Mouse (Mus musculus) stomach, embryonic 14.5 days (tissue): ENCODE data around the gene D630023F18Rik. TPM values are rescaled to one million over a fixed set of nuclear protein-coding genes. Genes with fewer than 3 reads are reported as not detected.

Source experiments
- ATAC-seq: fragments of 200-750 bp; cut with Nextera tagmentation; 2 replicates; pipeline ENCODE4 v1.8.0; 2017; ENCODE audit warnings: low read depth, moderate TSS enrichment; ENCODE audit not compliant: insufficient number of reproducible peaks, insufficient read depth, low FRiP score
- H3K27ac ChIP-seq: fragments of 300-500 bp; sonication (generic); 2 replicates; pipeline ENCODE4 v1.5.1; 2014; ENCODE audit warnings: mild to moderate bottlenecking, low read length, moderate library complexity, mixed read lengths
- H3K27me3 ChIP-seq: fragments of 300-500 bp; sonication (generic); 2 replicates; pipeline ENCODE4 v1.6.1; 2014; ENCODE audit warnings: low read length, control low read depth, mixed read lengths; ENCODE audit not compliant: control insufficient read depth, insufficient read depth
- H3K36me3 ChIP-seq: fragments of 300-500 bp; sonication (generic); 2 replicates; pipeline ENCODE4 v1.6.1; 2014; ENCODE audit warnings: mild to moderate bottlenecking, control low read depth, low read length, moderate library complexity, mixed read lengths; ENCODE audit not compliant: control insufficient read depth, insufficient read depth
- H3K4me1 ChIP-seq: fragments of 300-500 bp; sonication (generic); 2 replicates; pipeline ENCODE4 v1.6.1; 2014; ENCODE audit warnings: low read length, control low read depth, mixed read lengths; ENCODE audit not compliant: control insufficient read depth, insufficient read depth
- H3K4me2 ChIP-seq: fragments of 300-500 bp; sonication (generic); replicated peaks from 2 replicates; pipeline ENCODE4 v1.6.1; 2014; ENCODE audit warnings: low read depth, low read length, control low read depth
- H3K4me3 ChIP-seq: fragments of 300-500 bp; sonication (generic); 2 replicates; pipeline ENCODE4 v1.5.1; 2014; ENCODE audit warnings: low read depth, low read length, control low read depth
- H3K9ac ChIP-seq: fragments of 300-500 bp; sonication (generic); replicated peaks from 2 replicates; pipeline ENCODE4 v1.6.1; 2014; ENCODE audit warnings: low read depth, mild to moderate bottlenecking, control low read depth, low read length, moderate library complexity, mixed read lengths
- H3K9me3 ChIP-seq: fragments of 300-500 bp; sonication (generic); 2 replicates; pipeline ENCODE4 v1.6.1; 2016; ENCODE audit warnings: low read depth, low read length, control low read depth; ENCODE audit not compliant: control insufficient read depth
- WGBS: fragments of 180-500 bp; shearing (Covaris S2); extraction: QIAGEN DNeasy Blood & Tissue Kit; methylation state at CpG from one replicate; pipeline ENCODE4 v1.1.7; 2014; 5-methylcytosine and 5-hydroxymethylcytosine counted together
- polyA plus RNA-seq: library from polyadenylated mRNA; unstranded; fragments of >200 nt; fragmentation: Nextera tagmentation; extraction: Ambion mirVana; gene quantifications from 2 replicates; pipeline ENCODE4 v1.2.1, GENCODE M21; 2014

The D630023F18Rik gene
- polyA plus RNA-seq, 1 experiment from 2014 or later = 0.29 TPM

- Histone ChIP-seq H3K27ac (no peak overlapping the region), H3K9ac (no peak overlapping the region), H3K4me1 (no peaks in the 10 kb centered on the region), H3K27me3 (no peaks in the 10 kb centered on the region), H3K4me2 (no peak overlapping the region), H3K9me3 (no peaks in the 10 kb centered on the region), H3K4me3 (no peak overlapping the region), H3K36me3 (no peaks in the 10 kb centered on the region)
- 91% methylated on average over 5 of the region's 5 CpGs for WGBS
- no peak for ATAC-seq
Measured at GRCm38 (mm10) chr1:65147326-65147725, 24.3 kb upstream of the D630023F18Rik start.

DNA sequence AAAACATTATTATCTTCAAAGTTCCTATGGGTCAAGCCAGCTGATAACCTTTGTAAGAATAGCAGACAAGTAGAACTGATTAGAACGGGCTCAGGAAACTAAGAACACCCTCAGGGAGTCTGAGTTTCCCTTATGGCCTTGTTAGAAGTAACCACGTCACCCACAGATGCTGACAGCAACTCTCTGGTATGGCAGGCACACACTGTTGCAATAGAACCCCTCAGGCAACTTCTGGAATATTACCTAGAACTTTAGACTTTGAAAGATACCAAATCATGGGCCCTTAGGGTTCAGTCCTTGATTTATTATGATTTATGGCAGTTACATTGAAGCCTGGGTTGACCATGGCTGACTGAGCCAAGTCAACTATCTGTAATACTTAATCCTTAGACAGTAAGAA lies 23.6 kb upstream of the D630023F18Rik start:
- H3K9ac ChIP-seq = no peak overlapping the region
- WGBS = 35% methylated on average over 2 of the region's 2 CpGs
- H3K4me1 ChIP-seq = no peaks in the 10 kb centered on the region
- no peaks in the 10 kb centered on the region for H3K36me3 ChIP-seq
- no peak overlapping the region for H3K4me2 ChIP-seq
- H3K9me3 ChIP-seq = no peaks in the 10 kb centered on the region
- no peak overlapping the region for H3K27ac ChIP-seq
- ATAC-seq = no peak
- H3K4me3 ChIP-seq = no peak overlapping the region
- H3K27me3 ChIP-seq = no peaks in the 10 kb centered on the region

DNA sequence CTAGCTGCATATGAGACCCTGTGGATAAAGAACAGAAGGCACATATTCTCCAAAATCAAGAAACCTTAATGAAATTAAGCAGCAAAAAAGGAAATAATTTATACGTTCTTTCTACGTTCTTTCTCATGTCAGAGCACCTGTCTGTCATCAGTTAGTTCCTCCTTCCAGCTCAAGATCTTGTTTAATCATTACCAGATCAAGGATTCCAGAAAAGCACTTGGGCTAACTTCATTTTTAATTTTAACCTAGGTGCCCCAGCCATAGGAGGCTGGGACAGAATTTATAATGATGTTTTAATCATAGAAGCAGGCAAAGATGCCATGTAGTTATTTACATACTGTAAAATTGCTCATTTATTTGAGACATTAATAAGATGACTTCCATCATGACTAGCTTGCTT lies 21.8 kb upstream of the D630023F18Rik start:
- H3K9ac ChIP-seq = no peak overlapping the region
- no peak for ATAC-seq
- no peak overlapping the region for H3K4me2 ChIP-seq
- no peaks in the 10 kb centered on the region for H3K4me1 ChIP-seq
- H3K36me3 ChIP-seq = no peaks in the 10 kb centered on the region
- no peak overlapping the region for H3K4me3 ChIP-seq
- H3K27ac ChIP-seq = no peak overlapping the region
- no peaks in the 10 kb centered on the region for H3K9me3 ChIP-seq
- H3K27me3 ChIP-seq = no peaks in the 10 kb centered on the region
- 74% methylated on average over 2 of the region's 2 CpGs for WGBS

DNA sequence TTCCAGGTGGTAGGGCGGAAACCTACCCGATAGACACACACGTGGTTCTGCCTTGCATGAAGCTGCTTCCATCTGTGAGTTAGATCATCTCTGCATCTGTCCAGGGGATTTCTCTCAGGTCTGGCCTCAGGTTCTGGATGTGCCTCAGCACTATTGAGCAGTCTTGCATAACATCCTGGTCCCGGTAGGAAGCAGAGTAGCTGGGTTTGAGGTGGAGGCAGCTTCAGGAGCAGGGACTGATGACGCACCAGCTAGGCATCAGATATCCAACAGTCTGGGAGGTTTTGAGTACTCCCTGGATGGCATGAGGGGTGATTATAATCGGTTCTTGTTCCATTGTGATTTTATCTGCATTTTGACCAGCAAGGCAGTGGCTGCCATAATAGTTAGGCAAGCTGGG lies 14.5 kb upstream of the D630023F18Rik start:
- Histone ChIP-seq H3K36me3 (no peaks in the 10 kb centered on the region), H3K27ac (no peak overlapping the region), H3K4me3 (no peak overlapping the region), H3K27me3 (no peaks in the 10 kb centered on the region), H3K4me2 (no peak overlapping the region), H3K4me1 (no peaks in the 10 kb centered on the region), H3K9ac (no peak overlapping the region), H3K9me3 (no peaks in the 10 kb centered on the region)
- WGBS = 82% methylated on average over 6 of the region's 6 CpGs
- no peak for ATAC-seq

GRCm38 (mm10) chr1:65132833-65133232 lies 9.8 kb upstream of the D630023F18Rik start:
- Histone ChIP-seq H3K9ac (no peak overlapping the region), H3K4me3 (no peak overlapping the region), H3K36me3 (no peaks in the 10 kb centered on the region), H3K27ac (no peak overlapping the region), H3K27me3 (no peaks in the 10 kb centered on the region), H3K4me2 (no peak overlapping the region), H3K4me1 (no peaks in the 10 kb centered on the region), H3K9me3 (no peaks in the 10 kb centered on the region)
- WGBS = 92% methylated on average over 1 of the region's 1 CpGs
- ATAC-seq = no peak

DNA sequence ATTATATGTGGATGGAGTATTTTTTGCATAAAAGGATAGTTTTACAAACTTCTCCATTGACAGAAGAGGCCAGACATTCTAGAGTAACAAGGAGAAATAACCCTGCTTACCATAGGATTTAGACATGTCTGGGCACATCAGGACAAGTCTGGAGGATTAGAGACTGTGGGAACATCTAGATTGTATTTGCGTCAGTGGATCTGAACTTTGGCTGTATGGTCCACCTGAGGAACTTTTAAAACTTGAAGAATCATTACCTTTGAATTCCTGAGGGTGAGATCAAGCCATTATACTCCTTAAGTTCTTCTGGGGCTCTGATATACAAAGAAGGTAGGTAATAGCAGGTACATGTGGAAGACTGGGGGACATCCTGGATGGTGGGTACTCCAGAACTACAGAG lies 8.7 kb upstream of the D630023F18Rik start:
- 85% methylated on average over 1 of the region's 1 CpGs for WGBS
- ATAC-seq = no peak
- H3K4me3 ChIP-seq = no peak overlapping the region

GRCm38 (mm10) chr1:65130226-65130625 lies 7.2 kb upstream of the D630023F18Rik start:
- no peaks in the 10 kb centered on the region for H3K36me3 ChIP-seq
- ATAC-seq = no peak
- WGBS = 72% methylated on average over 3 of the region's 3 CpGs
- no peak overlapping the region for H3K4me2 ChIP-seq
- H3K27me3 ChIP-seq = no peaks in the 10 kb centered on the region
- H3K4me1 ChIP-seq = no peaks in the 10 kb centered on the region
- no peak overlapping the region for H3K27ac ChIP-seq
- no peak overlapping the region for H3K9ac ChIP-seq
- H3K9me3 ChIP-seq = no peaks in the 10 kb centered on the region
- no peak overlapping the region for H3K4me3 ChIP-seq

More for the DNA sequence above, 8.7 kb upstream of the D630023F18Rik start:
- Histone ChIP-seq H3K4me2 (no peak overlapping the region), H3K4me1 (no peaks in the 10 kb centered on the region), H3K9me3 (no peaks in the 10 kb centered on the region), H3K9ac (no peak overlapping the region), H3K36me3 (no peaks in the 10 kb centered on the region), H3K27me3 (no peaks in the 10 kb centered on the region), H3K27ac (no peak overlapping the region)

DNA sequence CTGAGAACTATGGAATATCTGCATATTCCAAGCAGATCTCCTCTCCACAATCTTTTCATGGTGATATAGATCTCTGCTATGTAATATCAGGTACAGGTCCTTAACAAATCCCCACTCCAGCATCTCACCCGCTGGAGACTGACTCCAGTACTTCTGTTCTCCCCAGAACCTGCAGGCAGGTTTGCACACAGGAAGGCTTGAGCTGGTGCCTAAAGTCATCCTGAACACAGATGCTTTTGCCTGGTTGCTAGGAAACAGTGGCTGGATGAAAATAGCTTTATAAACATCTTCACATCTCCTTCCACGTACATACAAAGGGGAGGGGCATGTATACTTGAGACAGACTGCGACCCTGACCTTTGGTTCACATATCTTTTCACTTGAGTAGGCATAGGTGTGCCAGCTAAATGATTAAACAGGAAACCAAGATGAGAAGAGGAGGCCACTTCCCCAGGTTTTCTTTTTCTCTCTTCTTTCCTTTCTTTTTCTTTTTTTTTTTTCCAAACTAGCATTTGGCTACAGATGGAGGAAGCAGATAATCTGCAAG lies 6.7 kb upstream of the D630023F18Rik start:
- WGBS = 53% methylated on average over 3 of the region's 3 CpGs

GRCm38 (mm10) chr1:65119438-65119837 lies 3.6 kb downstream of the D630023F18Rik start, which contains the start of gene Gm28845:
TSS of gene Gm28845 (minus strand) at chr1:65119558.
- H3K4me1 ChIP-seq = no peaks in the 10 kb centered on the region
- H3K4me2 ChIP-seq = no peak within 1 kb of the TSS
- H3K9ac ChIP-seq = no peak within 1 kb of the TSS
- H3K4me3 ChIP-seq = no peak within 1 kb of the TSS
- H3K9me3 ChIP-seq = no peaks in the 10 kb centered on the region
- H3K27ac ChIP-seq = no peak within 1 kb of the TSS
- WGBS = 80% methylated on average over 1 of the region's 1 CpGs
- ATAC-seq = no peak
- no peaks in the 10 kb centered on the region for H3K27me3 ChIP-seq
- no peaks in the 10 kb centered on the region for H3K36me3 ChIP-seq

More for the DNA sequence above, 6.7 kb upstream of the D630023F18Rik start:
- H3K4me2 ChIP-seq = no peak overlapping the region
- no peaks in the 10 kb centered on the region for H3K27me3 ChIP-seq
- H3K9me3 ChIP-seq = no peaks in the 10 kb centered on the region
- no peaks in the 10 kb centered on the region for H3K36me3 ChIP-seq
- H3K4me1 ChIP-seq = no peaks in the 10 kb centered on the region
- ATAC-seq = no peak
- H3K27ac ChIP-seq = no peak overlapping the region
- no peak overlapping the region for H3K9ac ChIP-seq
- no peak overlapping the region for H3K4me3 ChIP-seq
